Mouse (Mus musculus): ENCODE measurements around the gene Pfn1.
A peak's percentile ranks its signal among the peaks of the same experiment; 100 is the strongest.

The Pfn1 gene

DNA sequence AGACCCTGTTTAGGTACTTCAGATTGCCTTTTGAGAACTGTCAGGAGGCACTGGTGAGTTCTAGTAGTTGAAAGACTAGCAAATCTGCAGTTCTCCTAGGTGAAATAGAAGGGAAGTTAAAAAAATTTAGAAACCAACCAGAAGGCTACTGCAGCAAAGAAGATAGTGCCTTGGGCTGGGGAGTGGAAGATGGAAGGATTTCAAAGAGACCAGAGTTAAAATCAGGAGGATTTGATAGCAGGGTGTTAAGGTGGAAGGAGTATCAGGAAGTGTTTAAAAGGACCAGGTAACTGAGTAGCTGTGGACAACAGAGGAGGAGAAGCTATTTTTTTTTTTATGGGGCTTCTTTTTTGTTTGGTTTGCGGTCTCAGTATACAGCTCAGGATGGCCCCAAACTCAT is 16.7 kb downstream of the Pfn1 start:
- no peak for DNase-seq (ENCODE audit: low spot score)

DNA sequence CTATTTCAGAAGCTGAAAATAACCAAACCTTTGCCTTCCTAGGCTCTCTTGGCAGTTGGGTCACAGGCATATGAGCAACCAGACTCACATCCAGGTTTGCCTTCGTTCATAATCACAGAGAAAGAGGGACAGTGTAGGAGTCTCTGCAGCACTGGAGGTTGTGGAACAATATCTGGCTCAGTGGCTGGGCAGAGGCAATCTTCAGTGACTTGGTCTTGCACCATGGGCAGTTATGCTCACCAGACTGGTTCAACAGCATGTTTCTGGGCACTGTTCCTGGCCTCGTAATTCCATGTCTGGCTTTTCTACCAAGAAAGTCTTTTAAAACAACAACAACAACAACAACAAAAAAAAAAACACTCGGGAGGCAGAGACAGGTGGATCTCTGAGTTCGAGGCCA is 18.8 kb downstream of the Pfn1 start:
- DNase-seq (ENCODE audit: low spot score), result no peak

DNA sequence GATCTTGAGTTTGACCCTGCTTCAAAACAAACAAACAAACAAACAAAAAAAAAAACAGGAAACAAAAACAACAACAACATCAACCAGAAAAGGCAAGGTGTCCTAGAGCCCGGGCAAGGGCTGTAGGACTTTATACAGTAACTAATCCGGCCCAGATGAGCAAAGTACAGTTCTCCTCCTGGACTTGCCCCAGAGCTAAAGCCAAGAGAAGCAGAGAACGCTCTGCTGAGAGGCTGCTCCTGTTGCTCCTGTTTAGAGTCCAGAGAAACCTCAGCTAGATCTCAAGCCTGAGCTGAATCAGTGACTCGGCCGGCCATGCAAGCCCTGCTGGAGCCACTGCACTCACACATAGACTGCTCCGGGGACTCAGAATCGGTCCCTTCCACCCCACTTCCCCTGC is 24.3 kb downstream of the Pfn1 start:
- no peak for DNase-seq (ENCODE audit: low spot score)

DNA sequence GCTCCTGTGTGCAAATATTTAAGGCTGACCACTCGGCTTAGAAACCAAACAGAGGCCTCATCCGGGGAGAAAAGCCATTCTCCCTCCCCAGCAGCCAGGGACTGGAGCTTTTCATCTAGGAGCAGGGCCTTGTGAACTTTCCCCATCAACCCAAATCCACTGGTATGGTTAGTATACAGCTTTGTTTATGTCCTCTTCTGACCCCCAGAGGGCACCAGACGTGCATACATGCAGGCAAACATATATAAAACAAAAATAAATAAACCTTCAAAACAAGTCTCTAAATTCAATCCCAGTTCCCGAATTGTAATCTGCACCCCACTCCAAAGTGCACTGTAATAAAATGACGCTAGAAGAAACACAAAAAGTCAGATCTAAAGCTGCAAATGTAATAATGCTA is 24.9 kb downstream of the Pfn1 start:
- no peak for DNase-seq (ENCODE audit: low spot score)

DNA sequence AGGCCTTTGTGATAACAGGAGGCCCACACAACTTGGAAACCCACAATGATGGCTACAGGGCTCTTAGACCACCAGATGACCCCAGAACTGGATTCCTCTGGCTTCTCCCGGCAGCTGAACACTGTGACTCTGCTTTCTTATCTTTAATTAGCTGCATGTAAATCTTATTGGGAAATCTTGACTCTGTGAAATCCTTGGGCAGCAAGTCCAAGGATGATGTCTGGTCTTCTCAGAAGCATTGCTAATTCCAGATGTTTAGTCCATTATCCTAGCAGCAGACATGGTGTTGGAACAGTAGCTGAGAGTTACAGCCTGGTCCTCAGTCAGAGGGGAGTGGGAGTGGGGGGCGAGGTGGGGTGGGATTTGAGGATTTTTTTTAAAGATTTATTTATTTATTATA is 26.0 kb downstream of the Pfn1 start:
- no peak for DNase-seq (ENCODE audit: low spot score)

DNA sequence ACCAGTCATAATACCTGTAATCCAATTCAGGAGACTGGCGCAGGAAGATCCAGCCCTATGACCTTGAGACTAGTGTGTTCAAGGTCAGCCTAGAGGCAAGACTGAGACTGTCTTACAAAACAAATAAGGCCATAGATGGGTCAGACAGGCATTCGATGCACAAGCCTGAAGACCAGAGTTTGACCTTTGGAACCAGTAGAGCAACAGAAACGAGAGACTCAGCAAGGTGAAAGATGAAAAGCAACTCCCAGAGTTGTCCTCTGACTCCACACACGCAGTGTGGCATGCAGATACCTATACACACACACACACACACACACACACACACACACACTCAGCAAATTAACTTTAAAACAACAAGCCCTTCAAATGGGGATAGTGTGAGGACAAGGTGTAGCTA is 27.6 kb downstream of the Pfn1 start:
- no peak for DNase-seq (ENCODE audit: low spot score)

DNA sequence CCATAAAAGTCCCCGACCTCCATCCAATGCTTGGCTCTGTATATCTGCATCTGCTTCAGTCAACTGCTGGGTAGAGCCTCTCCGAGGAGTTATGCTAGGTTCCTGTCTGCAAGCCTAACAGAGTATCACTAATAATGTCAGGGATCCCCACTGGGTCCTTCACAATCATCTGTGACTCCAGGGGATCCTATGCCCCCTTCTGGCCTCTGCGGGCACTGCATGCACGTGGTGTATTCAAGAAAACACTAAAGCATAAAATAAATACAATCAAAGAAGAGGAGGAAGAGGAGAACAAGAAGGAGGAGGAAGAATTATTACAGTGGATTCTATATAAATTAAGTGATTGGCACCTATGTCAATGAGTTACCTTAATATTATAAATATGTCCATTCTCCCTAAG is 29.0 kb downstream of the Pfn1 start:
- no peak for DNase-seq (ENCODE audit: low spot score)

DNA sequence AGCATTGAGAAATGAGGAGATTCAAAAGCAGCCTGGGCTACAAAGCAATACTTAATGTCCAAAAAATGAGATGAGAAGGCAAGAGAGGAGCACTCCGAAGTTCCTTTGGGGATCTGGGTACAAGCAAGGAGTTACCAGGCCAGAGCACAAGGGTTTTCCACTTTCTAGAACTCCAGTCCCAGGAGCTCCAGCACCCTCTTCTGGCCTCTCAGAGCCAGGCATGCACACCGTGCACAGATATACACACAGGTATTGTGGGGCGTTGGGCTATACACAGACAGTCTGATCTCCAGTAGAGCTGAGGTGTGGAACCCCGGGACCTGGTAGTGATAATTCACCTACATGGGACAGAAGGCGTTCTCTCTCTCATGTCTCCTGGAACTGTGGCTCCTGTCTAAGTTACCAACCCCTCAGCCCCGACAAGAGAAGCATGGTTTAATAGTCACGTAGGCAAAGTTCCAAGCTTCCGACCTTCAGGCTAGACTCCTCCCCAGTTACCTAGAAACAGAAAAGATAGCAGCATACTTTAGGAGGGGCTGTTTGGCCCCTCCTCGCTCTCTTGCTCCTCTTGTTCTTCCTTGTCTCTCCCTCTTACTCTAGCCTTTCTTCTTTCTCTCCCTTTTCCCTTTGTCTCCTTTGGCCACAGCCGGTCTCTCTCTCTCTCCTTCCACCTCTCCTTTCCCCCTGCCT is 31.2 kb downstream of the Pfn1 start:
- DNase-seq (ENCODE audit: low spot score), result no peak

DNA sequence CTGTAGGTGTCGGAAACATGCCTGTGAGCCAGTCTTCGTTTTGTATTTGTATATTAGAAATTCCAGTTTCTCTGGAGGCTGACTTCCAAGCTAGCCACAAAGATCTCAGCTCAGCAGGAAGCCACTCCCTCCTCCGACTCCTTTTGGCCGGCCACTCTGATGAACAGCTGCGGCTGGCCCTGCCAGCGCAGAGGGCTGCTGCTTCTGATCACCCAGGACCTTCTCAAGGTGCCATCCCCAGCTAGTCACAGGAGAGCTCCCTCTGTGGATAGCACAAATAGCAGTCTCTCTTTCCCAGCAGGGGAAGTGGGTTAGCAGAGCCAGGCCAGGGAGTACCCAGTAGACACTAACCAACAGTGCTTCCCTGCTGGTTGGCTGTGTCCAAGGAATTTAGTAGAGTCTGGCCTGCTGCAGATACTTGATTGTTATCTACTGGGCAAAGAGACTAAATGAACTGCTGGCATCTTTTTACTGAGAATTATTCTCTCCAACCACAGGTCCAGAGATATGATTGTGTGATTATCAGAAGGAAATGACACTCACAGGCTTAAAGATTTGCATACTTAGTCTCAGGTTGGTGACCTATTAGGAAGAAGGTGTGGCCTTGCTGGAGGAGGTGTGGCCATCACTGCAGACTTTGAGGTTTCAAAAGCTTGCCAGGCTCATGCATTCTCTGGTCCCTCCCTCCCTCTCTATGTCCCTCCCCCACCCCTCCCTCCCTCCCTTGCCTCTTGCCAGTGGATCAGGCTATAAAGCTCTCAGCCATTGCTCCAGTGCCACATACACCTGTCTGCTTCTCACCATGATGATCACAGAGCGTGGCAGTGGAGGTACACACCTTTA is 32.3 kb downstream of the Pfn1 start:
- no peak for DNase-seq (ENCODE audit: low spot score)

DNA sequence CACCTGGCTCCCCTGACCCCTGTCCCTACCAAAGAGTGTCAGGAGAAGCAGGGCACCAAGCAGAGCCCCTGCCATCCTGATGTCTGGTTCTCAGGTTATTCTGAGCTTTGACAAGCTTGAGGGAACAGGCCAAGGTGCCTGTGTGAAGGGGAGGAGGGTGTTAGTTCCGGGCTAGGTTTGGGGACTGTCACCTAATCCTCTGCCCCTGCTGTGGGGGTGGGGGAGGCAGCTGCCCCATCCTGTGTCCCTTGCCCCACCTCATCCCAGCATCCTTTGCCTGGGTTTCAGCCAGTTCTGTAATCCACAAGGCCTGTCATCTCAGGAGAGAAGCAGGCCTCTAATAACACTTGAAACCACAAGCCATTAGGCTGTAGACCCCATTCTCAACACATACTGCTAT is 35.3 kb downstream of the Pfn1 start, which contains the start of gene Chrne:
Gene Chrne (minus strand): TSS at position 116 of the 400 bp plus-strand sequence.
- DNase-seq (ENCODE audit: low spot score), result no peak

DNA sequence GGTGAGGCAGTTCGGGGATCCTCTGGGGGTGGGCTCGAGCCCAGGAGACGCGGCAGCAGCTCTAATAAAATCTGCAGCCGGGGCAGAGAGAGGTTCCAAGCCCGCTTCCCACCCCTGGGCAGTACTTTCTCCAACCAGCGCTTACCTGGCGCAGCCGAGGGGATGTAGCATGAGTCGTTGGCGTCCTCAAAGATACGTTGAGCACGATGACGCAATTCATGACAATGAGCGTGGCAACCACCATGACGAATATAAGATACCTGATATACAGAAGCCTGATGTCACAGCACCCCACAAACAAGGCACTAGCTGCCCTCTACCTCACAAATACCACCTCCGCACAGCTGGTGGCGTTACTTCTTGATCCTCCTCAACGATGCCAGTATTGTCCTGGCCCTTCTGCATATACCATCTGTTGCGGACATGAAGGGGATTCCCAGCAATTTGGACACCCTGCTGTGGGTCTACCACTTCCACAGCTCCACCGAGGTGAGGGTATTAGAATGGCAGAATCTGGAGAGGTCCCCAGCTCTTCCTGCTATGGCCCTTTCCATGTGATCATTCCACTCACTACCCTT is 38.8 kb downstream of the Pfn1 start, which contains the start of gene 4930544D05Rik:
Gene 4930544D05Rik (plus strand): TSS at position 333 of the 578 bp plus-strand sequence.
- DNase-seq (ENCODE audit: low spot score), result no peak

DNA sequence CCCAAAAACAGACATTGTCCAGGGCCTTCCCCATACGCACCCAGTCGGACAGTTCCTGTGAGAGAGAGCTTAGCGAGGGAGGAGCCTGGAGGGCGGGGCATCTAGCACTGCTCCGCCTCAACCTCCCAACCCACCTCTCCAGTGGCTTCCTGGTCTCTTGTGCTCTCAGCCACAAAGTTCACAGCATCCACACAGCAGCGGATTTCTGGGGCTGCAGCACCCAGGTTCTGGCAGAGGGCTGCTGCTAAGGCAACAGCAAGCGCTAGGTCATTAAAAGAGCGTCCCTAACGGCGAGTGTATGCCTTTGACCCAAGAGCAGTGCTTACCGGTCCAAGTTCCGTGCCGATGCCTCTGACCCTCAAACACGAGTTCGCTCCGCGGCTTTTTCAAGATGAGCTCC is 39.4 kb downstream of the Pfn1 start:
- peak; percentile 59 for DNase-seq (ENCODE audit: low spot score)

DNA sequence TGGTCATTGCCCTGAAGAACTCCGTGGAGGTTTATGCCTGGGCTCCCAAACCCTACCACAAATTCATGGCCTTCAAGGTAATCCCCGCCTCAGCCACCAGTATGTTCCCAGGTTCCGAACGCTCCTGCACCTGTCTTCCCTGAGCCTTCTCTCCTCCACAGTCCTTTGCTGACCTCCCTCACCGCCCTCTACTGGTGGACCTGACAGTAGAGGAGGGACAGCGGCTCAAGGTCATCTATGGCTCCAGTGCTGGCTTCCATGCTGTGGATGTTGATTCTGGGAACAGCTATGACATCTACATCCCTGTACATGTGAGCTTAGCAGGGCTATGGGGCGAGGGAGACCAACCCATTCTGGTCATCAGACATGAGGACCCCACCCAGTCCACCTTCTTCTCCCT is 41.9 kb downstream of the Pfn1 start:
- DNase-seq (ENCODE audit: low spot score), result no peak

DNA sequence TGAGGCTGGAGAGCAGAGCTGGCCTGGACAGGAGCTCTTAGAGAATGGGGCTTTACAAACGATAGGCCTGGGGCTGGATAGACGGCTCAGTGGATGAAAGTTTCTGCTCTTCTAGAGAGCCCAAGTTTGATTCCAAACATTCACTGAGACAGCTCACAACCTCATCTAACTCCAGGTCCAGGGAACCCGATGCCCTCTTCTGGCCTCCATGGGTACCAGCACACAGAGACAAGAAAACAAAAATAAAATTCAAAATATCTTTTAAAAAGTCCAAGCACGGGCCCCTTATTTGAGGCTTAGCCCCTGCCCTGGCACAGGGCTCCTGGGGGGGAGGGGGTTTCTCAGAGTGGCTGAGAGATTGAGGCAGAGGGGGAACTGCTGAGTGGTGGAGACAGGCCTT is 43.7 kb downstream of the Pfn1 start:
- no peak for DNase-seq (ENCODE audit: low spot score)

DNA sequence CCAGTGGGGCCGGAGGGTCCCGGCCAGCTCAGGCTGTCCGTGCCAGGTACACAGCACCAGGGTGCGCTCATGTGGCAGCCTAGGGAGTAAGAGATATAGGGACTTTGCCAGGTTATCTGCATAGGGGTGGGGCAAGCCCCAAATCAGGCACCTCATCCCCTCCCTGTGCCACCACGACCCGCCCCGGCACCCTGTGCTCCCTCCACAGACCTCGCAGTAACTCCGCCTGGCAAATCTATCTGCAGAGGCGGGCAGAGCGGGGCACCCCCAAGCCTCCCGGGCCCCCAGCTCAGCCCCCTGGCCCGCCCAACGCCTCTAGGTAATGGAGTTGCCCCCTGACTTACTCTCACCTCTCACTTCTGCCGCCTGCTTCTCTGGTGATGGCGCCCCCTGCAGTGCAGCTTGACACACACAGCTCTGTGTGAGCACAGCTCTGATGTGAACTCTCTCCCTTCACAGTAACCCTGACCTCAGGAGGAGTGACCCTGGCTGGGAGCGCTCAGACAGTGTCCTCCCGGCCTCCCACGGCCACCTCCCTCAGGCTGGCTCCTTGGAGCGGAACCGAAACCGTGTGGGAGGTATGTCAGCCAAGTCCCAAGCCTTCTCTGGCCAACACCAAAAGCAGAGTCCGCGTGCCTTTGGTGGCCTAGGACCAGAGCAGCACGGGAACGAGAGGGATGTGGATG is 45.9 kb downstream of the Pfn1 start:
- DNase-seq (ENCODE audit: low spot score), result no peak

DNA sequence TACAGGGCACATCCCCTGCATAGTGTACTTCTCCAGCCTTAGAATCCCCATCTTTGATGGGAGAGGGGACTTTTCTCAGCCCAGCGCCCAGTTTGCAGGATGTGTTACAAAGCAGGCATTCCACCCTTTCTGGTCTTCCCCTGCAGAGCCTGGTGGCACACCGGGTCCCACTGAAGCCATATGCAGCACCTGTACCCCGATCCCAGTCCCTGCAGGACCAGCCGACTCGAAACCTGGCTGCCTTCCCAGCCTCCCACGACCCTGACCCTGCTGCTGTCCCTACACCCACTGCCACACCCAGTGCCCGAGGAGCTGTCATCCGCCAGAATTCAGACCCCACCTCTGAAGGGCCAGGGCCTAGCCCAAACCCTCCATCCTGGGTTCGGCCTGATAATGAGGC is 46.8 kb downstream of the Pfn1 start:
- DNase-seq (ENCODE audit: low spot score), result no peak

DNA sequence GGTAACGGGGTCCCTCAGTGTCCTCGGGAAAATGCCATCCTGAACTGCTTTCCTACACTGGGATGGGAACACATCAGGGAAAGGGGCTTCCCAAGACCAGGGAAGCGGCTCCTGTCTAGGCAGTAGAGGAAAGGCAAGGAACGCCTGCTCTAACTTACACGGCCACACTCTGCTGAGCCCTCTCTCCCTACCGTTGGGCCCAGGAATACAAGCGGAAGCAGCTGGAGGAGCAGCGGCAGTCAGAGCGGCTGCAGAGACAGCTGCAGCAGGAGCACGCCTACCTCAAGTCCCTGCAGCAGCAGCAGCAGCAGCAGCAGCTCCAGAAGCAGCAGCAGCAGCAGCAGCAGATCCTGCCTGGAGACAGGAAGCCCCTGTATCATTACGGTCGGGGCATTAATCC is 47.7 kb downstream of the Pfn1 start:
- no peak for DNase-seq (ENCODE audit: low spot score)

DNA sequence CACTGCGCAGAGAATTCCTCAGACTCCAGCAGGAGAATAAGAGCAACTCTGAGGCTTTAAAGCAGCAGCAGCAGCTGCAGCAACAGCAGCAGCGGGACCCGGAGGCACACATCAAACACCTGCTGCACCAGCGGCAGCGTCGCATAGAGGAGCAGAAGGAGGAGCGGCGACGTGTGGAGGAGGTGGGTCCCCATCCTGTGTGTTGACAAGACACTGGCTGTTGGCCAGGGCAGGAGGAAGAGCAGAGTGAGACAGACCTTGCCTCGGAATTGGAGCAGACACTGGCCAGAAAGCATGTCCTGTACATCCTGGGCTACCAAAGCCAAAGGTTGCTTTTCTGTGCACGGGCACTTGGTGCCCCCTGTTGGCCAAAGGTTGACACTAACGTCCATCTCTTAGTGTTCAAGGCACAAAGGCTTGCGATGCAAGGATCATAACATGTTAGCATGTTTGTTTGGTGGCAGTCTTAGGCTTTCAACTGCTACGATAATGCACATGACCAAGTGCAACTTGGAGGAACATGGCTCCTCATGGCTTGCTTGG is 49.3 kb downstream of the Pfn1 start:
- peak; percentile 37 for DNase-seq (ENCODE audit: low spot score)

Measured in ovary, adult 18-20 months (tissue).